Mouse (Mus musculus) liver, postnatal 0 days (tissue): Measurements from ENCODE around the gene Nupl1. TPM values are rescaled to one million over a fixed set of nuclear protein-coding genes. Genes with fewer than 3 reads are reported as not detected.
A peak's percentile ranks its signal among the peaks of the same experiment; 100 is the strongest.

Experiments
- ATAC-seq: fragments of 200-750 bp; cut with Nextera tagmentation; 2 replicates; pipeline ENCODE4 v1.8.0; 2017; ENCODE audit warnings: mild to moderate bottlenecking, moderate library complexity
- DNase-seq: peaks from one replicate; pipeline ENCODE4 v3.0.0-alpha.2; 2016
- H3K27ac ChIP-seq: fragments of 300-500 bp; sonication (generic); 2 replicates; pipeline ENCODE4 v1.5.1; 2014; ENCODE audit warnings: antibody characterized with exemption, moderate library complexity, mild to moderate bottlenecking, low read depth
- H3K27me3 ChIP-seq: fragments of 300-500 bp; sonication (generic); 2 replicates; pipeline ENCODE4 v1.6.1; 2014; ENCODE audit warnings: low read length, control low read depth, mixed read lengths; ENCODE audit not compliant: insufficient read depth
- H3K36me3 ChIP-seq: fragments of 300-500 bp; sonication (generic); replicated peaks from 2 replicates; pipeline ENCODE4 v1.6.1; 2014; ENCODE audit warnings: mild to moderate bottlenecking, control low read depth, low read length, moderate library complexity, mixed read lengths; ENCODE audit not compliant: insufficient read depth
- H3K4me1 ChIP-seq: fragments of 300-500 bp; sonication (generic); 2 replicates; pipeline ENCODE4 v1.6.1; 2014; ENCODE audit warnings: antibody characterized with exemption, mild to moderate bottlenecking, control low read depth; ENCODE audit not compliant: insufficient read depth
- H3K4me2 ChIP-seq: fragments of 300-500 bp; sonication (generic); 2 replicates; pipeline ENCODE4 v1.6.1; 2014; ENCODE audit warnings: low read depth, mild to moderate bottlenecking, low read length, moderate library complexity, mixed read lengths
- H3K4me3 ChIP-seq: fragments of 300-500 bp; sonication (generic); 2 replicates; pipeline ENCODE4 v1.5.1; 2014; ENCODE audit warnings: low read depth, low read length
- H3K9ac ChIP-seq: fragments of 300-500 bp; sonication (generic); replicated peaks from 2 replicates; pipeline ENCODE4 v1.6.1; 2014; ENCODE audit warnings: mild to moderate bottlenecking, moderate library complexity
- H3K9me3 ChIP-seq: fragments of 300-500 bp; sonication (generic); 2 replicates; pipeline ENCODE4 v1.6.1; 2016; ENCODE audit warnings: mild to moderate bottlenecking, control low read depth, low read length, mixed read lengths
- CTCF ChIP-seq: sonication (generic); IDR thresholded peaks from 2 replicates; pipeline ENCODE4 v1.5.1; 2016; ENCODE audit warnings: antibody characterized with exemption, low read depth
- EP300 ChIP-seq: IDR thresholded peaks from 2 replicates; pipeline ENCODE4 v1.6.1; 2016; ENCODE audit warnings: antibody characterized with exemption, low read depth, mild to moderate bottlenecking
- WGBS: fragments of 180-500 bp; shearing (Covaris S2); extraction: QIAGEN DNeasy Blood & Tissue Kit; methylation state at CpG from one replicate; pipeline ENCODE4 v1.1.7; 2014; ENCODE audit not compliant: insufficient replicate concordance; 5-methylcytosine and 5-hydroxymethylcytosine counted together
- polyA plus RNA-seq: library from polyadenylated mRNA; unstranded; fragments of >200 nt; fragmentation: Nextera tagmentation; extraction: Ambion mirVana; gene quantifications from 2 replicates; pipeline ENCODE4 v1.2.1, GENCODE M21; 2015

Gene Nupl1
- polyA plus RNA-seq, 1 experiment from 2014 or later, result not detected

GRCm38 (mm10) chr14:60257101-60257500 is 5.9 kb upstream of the Nupl1 start:
- H3K9ac ChIP-seq, result no peak overlapping the region
- no peaks in the 10 kb centered on the region for H3K36me3 ChIP-seq
- no peak overlapping the region for H3K4me2 ChIP-seq
- peak; percentile 89 for ATAC-seq
- H3K4me1 ChIP-seq, result peaks cover 11% of the 10 kb centered on the region; the same call in 1 of the 2 replicates
- H3K9me3 ChIP-seq, result no peaks in the 10 kb centered on the region
- H3K27me3 ChIP-seq, result no peaks in the 10 kb centered on the region
- DNase-seq, result peak; percentile 22
- TF ChIP-seq CTCF, result no peak
- TF ChIP-seq EP300, result no peak
- H3K27ac ChIP-seq, result no peak overlapping the region
- no peak overlapping the region for H3K4me3 ChIP-seq
- 47% methylated on average over 4 of the region's 4 CpGs for WGBS

- DNase-seq, result no peak
These were observed 5.1 kb upstream of the Nupl1 start for GRCm38 (mm10) chr14:60256356-60256755.

GRCm38 (mm10) chr14:60254774-60255173 is 3.5 kb upstream of the Nupl1 start:
- H3K9ac ChIP-seq, result no peak overlapping the region
- no peak for TF ChIP-seq CTCF
- no peak for TF ChIP-seq EP300
- peaks cover 11% of the 10 kb centered on the region for H3K4me1 ChIP-seq
- H3K4me3 ChIP-seq, result no peak overlapping the region
- ATAC-seq (no peak), DNase-seq (no peak)
- H3K4me2 ChIP-seq, result no peak overlapping the region
- H3K36me3 ChIP-seq, result no peaks in the 10 kb centered on the region
- H3K27me3 ChIP-seq, result no peaks in the 10 kb centered on the region
- no peak overlapping the region for H3K27ac ChIP-seq
- no peaks in the 10 kb centered on the region for H3K9me3 ChIP-seq

More at GRCm38 (mm10) chr14:60256356-60256755, 5.1 kb upstream of the Nupl1 start:
- Histone ChIP-seq H3K4me1 (peaks cover 11% of the 10 kb centered on the region; the same call in 1 of the 2 replicates), H3K36me3 (no peaks in the 10 kb centered on the region), H3K4me2 (no peak overlapping the region), H3K9me3 (no peaks in the 10 kb centered on the region), H3K27me3 (no peaks in the 10 kb centered on the region), H3K27ac (no peak overlapping the region), H3K4me3 (no peak overlapping the region), H3K9ac (no peak overlapping the region)
- ATAC-seq, result no peak
- TF ChIP-seq CTCF (no peak), EP300 (no peak)
- WGBS, result 53% methylated on average over 3 of the region's 3 CpGs

- no peak for TF ChIP-seq CTCF
- no peak for TF ChIP-seq EP300
- Histone ChIP-seq H3K4me3 (no peak overlapping the region), H3K9ac (no peak overlapping the region), H3K9me3 (no peaks in the 10 kb centered on the region), H3K4me2 (no peak overlapping the region), H3K27me3 (no peaks in the 10 kb centered on the region), H3K27ac (no peak overlapping the region), H3K36me3 (no peaks in the 10 kb centered on the region), H3K4me1 (peaks cover 17% of the 10 kb centered on the region)
- ATAC-seq (no peak), DNase-seq (no peak)
- WGBS, result 56% methylated on average over 3 of the region's 3 CpGs
These were observed 2.2 kb upstream of the Nupl1 start for GRCm38 (mm10) chr14:60253466-60253865.

- peak; percentile 27 for DNase-seq
- Histone ChIP-seq H3K4me1 (peaks cover 15% of the 10 kb centered on the region), H3K27ac (peak overlapping the region; percentile 91), H3K9ac (peak overlapping the region; percentile 76), H3K36me3 (no peaks in the 10 kb centered on the region), H3K27me3 (no peaks in the 10 kb centered on the region), H3K9me3 (no peaks in the 10 kb centered on the region), H3K4me3 (peak overlapping the region; percentile 90), H3K4me2 (peak overlapping the region; percentile 86)
- ATAC-seq, result peak; percentile 2; the same call in 1 of the 2 replicates
- TF ChIP-seq EP300, result no peak
- peak; percentile 14; the same call in 1 of the 2 replicates for TF ChIP-seq CTCF
- 18% methylated on average over 15 of the region's 15 CpGs for WGBS
These were observed 1.1 kb upstream of the Nupl1 start for GRCm38 (mm10) chr14:60252004-60253000.

DNA sequence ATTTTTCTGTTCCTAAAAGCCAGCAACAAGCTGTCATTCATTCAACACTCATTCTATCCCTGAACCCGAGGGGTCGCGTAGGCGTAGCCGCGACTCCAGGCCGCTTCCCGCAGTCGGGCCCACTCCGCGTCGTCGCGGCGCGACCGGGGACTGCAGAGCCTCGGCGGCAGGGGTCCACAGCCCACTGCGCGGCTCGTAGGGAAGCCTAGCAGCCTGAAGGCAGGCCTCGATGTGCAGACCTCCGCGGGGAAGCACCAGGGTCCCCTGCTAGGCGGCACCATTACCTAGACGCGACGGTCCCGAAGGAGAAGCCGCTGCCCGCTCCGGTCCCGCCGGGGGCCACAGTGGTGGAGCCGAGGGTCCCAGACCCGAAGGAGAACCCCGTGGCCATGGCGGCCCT is 352 bp downstream of the Nupl1 start:
- peaks cover 12% of the 10 kb centered on the region for H3K4me1 ChIP-seq
- H3K4me2 ChIP-seq, result peak overlapping the region; percentile 86
- H3K27me3 ChIP-seq, result no peaks in the 10 kb centered on the region
- H3K36me3 ChIP-seq, result no peaks in the 10 kb centered on the region
- no peaks in the 10 kb centered on the region for H3K9me3 ChIP-seq
- peak overlapping the region; percentile 90 for H3K4me3 ChIP-seq
- WGBS, result 0% methylated on average over 35 of the region's 39 CpGs
- DNase-seq (no peak), ATAC-seq (peak; percentile 48)
- peak overlapping the region; percentile 91 for H3K27ac ChIP-seq
- TF ChIP-seq EP300 (no peak), CTCF (no peak)
- peak overlapping the region; percentile 99 for H3K9ac ChIP-seq
